Mouse (Mus musculus): ENCODE data around the gene Selplg.
A peak's percentile ranks its signal among the peaks of the same experiment; 100 is the strongest.
"Not testable (repeated sequence)": the region's sequence is repeated elsewhere in the genome, so short reads cannot be mapped to it uniquely, and the experiment has no call there.

Selplg gene

GRCm38 (mm10) chr5:113825558-113825957, 6.9 kb downstream of the Selplg start:
- DNase-seq (ENCODE audit: low read depth, low spot score), result no peak

- DNase-seq (ENCODE audit: low read depth, low spot score), result no peak
These were observed 8.2 kb downstream of the Selplg start for GRCm38 (mm10) chr5:113824228-113824627.

- no peak for DNase-seq (ENCODE audit: low read depth, low spot score)
These were observed 13.9 kb downstream of the Selplg start for GRCm38 (mm10) chr5:113818572-113818971.

- peak; percentile 59 for DNase-seq (ENCODE audit: low read depth, low spot score)
These were observed 16.7 kb downstream of the Selplg start for GRCm38 (mm10) chr5:113815638-113816152.

GRCm38 (mm10) chr5:113815041-113815389, 17.4 kb downstream of the Selplg start:
- DNase-seq (ENCODE audit: low read depth, low spot score), result no peak

- no peak for DNase-seq (ENCODE audit: low read depth, low spot score)
These were observed 18.1 kb downstream of the Selplg start for GRCm38 (mm10) chr5:113814111-113815040.

- no peak for DNase-seq (ENCODE audit: low read depth, low spot score)
These were observed 18.8 kb downstream of the Selplg start for GRCm38 (mm10) chr5:113813608-113814007.

- no peak for DNase-seq (ENCODE audit: low read depth, low spot score)
These were observed 19.8 kb downstream of the Selplg start for GRCm38 (mm10) chr5:113812638-113813037.

GRCm38 (mm10) chr5:113811824-113812420, 20.5 kb downstream of the Selplg start:
- DNase-seq (ENCODE audit: low read depth, low spot score), result not testable (repeated sequence)

GRCm38 (mm10) chr5:113810111-113810510, 22.3 kb downstream of the Selplg start:
- no peak for DNase-seq (ENCODE audit: low read depth, low spot score)

GRCm38 (mm10) chr5:113808177-113808576, 24.3 kb downstream of the Selplg start:
- no peak for DNase-seq (ENCODE audit: low read depth, low spot score)

- DNase-seq (ENCODE audit: low read depth, low spot score), result no peak
These were observed 24.7 kb downstream of the Selplg start for GRCm38 (mm10) chr5:113807712-113808111.

GRCm38 (mm10) chr5:113806414-113806813, 26.0 kb downstream of the Selplg start:
- no peak for DNase-seq (ENCODE audit: low read depth, low spot score)

- no peak for DNase-seq (ENCODE audit: low read depth, low spot score)
These were observed 27.1 kb downstream of the Selplg start for GRCm38 (mm10) chr5:113805301-113805700.

GRCm38 (mm10) chr5:113804395-113804966, 28.0 kb downstream of the Selplg start:
- DNase-seq (ENCODE audit: low read depth, low spot score), result no peak

- peak; percentile 61 for DNase-seq (ENCODE audit: low read depth, low spot score)
These were observed 32.2 kb downstream of the Selplg start, which contains the start of gene Tmem119 for GRCm38 (mm10) chr5:113800280-113800679. Gene Tmem119, minus strand, starts transcription at chr5:113800516.

GRCm38 (mm10) chr5:113799691-113800090, 32.8 kb downstream of the Selplg start:
- no peak for DNase-seq (ENCODE audit: low read depth, low spot score)

GRCm38 (mm10) chr5:113798525-113798924, 33.9 kb downstream of the Selplg start:
- no peak for DNase-seq (ENCODE audit: low read depth, low spot score)

GRCm38 (mm10) chr5:113797149-113797882, 35.1 kb downstream of the Selplg start:
- DNase-seq (ENCODE audit: low read depth, low spot score), result no peak

GRCm38 (mm10) chr5:113796401-113797148, 35.9 kb downstream of the Selplg start:
- DNase-seq (ENCODE audit: low read depth, low spot score), result no peak

Data from skeletal muscle tissue, adult 2 months (tissue).